Mouse (Mus musculus) lung, embryonic 15.5 days (tissue): ENCODE measurements at regions not wholly inside any gene's neighbourhood (a gene's known extent, or its start where the extent isn't known, plus 50 kb on each side); places are given as distances from the start of the nearest gene placed in this dataset.

Source experiments
- ATAC-seq: fragments of 200-750 bp; cut with Nextera tagmentation; 2 replicates; pipeline ENCODE4 v1.8.0; 2017; ENCODE audit warnings: moderate number of reproducible peaks, borderline replicate concordance; ENCODE audit not compliant: low FRiP score, low TSS enrichment; ENCODE audit errors: extremely low read depth
- H3K27ac ChIP-seq: fragments of 300-500 bp; sonication (generic); 2 replicates; pipeline ENCODE4 v1.5.1; 2015; ENCODE audit warnings: moderate library complexity, mild to moderate bottlenecking, inconsistent platforms
- H3K27me3 ChIP-seq: fragments of 300-500 bp; sonication (generic); 2 replicates; pipeline ENCODE4 v1.6.1; 2015; ENCODE audit warnings: inconsistent platforms
- H3K36me3 ChIP-seq: fragments of 300-500 bp; sonication (generic); 2 replicates; pipeline ENCODE4 v1.6.1; 2015; ENCODE audit warnings: inconsistent platforms
- H3K4me1 ChIP-seq: fragments of 300-500 bp; sonication (generic); 2 replicates; pipeline ENCODE4 v1.6.1; 2015; ENCODE audit warnings: inconsistent platforms
- H3K4me2 ChIP-seq: fragments of 300-500 bp; sonication (generic); 2 replicates; pipeline ENCODE4 v1.6.1; 2015; ENCODE audit warnings: inconsistent platforms, mild to moderate bottlenecking, moderate library complexity
- H3K4me3 ChIP-seq: fragments of 300-500 bp; sonication (generic); 2 replicates; pipeline ENCODE4 v1.5.1; 2015; ENCODE audit warnings: mild to moderate bottlenecking, inconsistent platforms
- H3K9ac ChIP-seq: fragments of 300-500 bp; sonication (generic); 2 replicates; pipeline ENCODE4 v1.6.1; 2015; ENCODE audit warnings: inconsistent platforms
- H3K9me3 ChIP-seq: fragments of 300-500 bp; sonication (generic); 2 replicates; pipeline ENCODE4 v1.6.1; 2016; ENCODE audit warnings: inconsistent platforms
- WGBS: fragments of 180-500 bp; shearing (Covaris S2); methylation state at CpG from one replicate; pipeline ENCODE4 v1.1.7; 2015; 5-methylcytosine and 5-hydroxymethylcytosine counted together

DNA sequence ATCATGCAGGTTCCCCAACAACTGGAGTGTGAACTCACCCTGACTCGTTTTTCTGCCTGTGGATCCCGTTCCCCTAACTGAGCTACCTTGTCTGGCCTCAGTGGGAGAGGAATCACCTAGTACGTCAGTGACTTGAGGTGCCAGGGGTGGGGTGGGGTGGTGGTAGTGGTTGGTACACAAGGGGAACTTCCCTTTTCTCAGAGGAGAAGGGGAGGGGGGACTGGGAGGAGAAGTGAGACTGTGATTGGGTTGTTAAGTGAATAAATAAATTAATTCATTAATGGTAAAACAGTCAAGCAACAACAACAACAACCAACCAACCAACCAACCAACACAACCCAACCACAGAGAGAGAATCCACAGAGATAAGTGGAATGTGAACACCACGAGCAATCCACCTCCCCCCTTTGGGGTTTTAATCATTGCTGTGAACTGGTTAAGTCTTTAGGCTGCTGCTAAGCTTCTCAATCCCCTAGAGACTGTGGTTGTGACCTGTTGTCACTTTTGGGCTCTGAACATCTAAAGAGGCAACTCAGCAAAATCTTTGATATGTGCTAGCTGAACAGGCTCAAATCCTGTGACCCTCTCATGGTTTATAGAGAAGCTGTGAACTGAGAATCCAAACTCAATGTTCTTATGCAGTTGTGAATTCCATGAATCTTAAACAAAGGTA, 111.0 kb upstream of the Fbxo11 start:
- ATAC-seq: no peak
- no peak overlapping the region for H3K4me3 ChIP-seq
- 81% methylated on average over 4 of the region's 4 CpGs for WGBS
- H3K4me2 ChIP-seq: no peak overlapping the region
- H3K4me1 ChIP-seq: peaks cover 14% of the 10 kb centered on the region
- H3K9me3 ChIP-seq: no peaks in the 10 kb centered on the region
- no peaks in the 10 kb centered on the region for H3K36me3 ChIP-seq
- no peaks in the 10 kb centered on the region for H3K27me3 ChIP-seq
- no peak overlapping the region for H3K9ac ChIP-seq
- H3K27ac ChIP-seq: no peak overlapping the region

DNA sequence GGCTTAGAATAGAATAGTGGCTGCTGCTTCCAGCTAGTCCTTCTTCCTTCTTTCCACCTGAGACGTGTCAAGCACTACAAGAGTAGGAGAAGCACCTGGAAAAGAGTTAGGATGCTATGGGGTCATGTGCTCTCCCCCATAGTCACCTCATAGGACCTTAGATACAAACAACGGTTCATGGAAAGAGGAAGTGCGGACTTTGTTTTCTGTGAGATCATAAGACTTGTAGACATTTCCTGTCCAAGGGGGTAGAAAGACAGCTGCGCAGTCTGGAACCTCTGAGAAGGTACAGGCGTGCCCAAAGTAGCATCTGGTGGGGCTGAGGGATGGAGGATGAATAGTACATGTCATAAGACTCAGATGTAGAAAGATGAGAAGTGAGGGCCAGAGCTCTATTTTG, 125.6 kb upstream of the Fbxo11 start:
- no peak overlapping the region for H3K4me3 ChIP-seq
- ATAC-seq: no peak
- H3K9ac ChIP-seq: no peak overlapping the region
- H3K9me3 ChIP-seq: no peaks in the 10 kb centered on the region
- no peaks in the 10 kb centered on the region for H3K4me1 ChIP-seq
- H3K27ac ChIP-seq: no peak overlapping the region
- 69% methylated on average over 5 of the region's 5 CpGs for WGBS
- no peak overlapping the region for H3K4me2 ChIP-seq
- H3K36me3 ChIP-seq: no peaks in the 10 kb centered on the region
- no peaks in the 10 kb centered on the region for H3K27me3 ChIP-seq

DNA sequence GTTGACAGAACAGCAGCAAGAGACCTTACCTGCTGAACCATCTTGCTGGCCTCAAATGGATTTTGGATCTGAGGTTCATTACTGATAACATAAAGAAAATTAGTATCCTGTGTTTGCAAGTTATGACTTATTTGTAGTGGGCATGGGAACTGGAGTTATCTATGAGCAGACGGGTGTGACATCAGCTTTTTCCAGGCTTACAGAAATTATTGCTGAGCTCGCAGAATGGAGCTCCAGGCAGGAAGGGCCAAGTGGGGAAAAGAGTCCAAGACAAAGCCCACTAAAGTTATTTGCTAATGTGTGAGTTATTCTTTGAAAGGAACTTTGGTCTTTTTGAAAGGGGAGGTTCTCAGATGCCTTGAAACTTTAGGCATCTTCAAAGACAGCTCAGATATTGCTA, 126.4 kb upstream of the Fbxo11 start:
- no peak overlapping the region for H3K4me3 ChIP-seq
- no peaks in the 10 kb centered on the region for H3K4me1 ChIP-seq
- no peaks in the 10 kb centered on the region for H3K36me3 ChIP-seq
- H3K9me3 ChIP-seq: no peaks in the 10 kb centered on the region
- no peak overlapping the region for H3K4me2 ChIP-seq
- ATAC-seq: no peak
- H3K27me3 ChIP-seq: no peaks in the 10 kb centered on the region
- H3K9ac ChIP-seq: no peak overlapping the region
- 78% methylated on average over 2 of the region's 2 CpGs for WGBS
- H3K27ac ChIP-seq: no peak overlapping the region

DNA sequence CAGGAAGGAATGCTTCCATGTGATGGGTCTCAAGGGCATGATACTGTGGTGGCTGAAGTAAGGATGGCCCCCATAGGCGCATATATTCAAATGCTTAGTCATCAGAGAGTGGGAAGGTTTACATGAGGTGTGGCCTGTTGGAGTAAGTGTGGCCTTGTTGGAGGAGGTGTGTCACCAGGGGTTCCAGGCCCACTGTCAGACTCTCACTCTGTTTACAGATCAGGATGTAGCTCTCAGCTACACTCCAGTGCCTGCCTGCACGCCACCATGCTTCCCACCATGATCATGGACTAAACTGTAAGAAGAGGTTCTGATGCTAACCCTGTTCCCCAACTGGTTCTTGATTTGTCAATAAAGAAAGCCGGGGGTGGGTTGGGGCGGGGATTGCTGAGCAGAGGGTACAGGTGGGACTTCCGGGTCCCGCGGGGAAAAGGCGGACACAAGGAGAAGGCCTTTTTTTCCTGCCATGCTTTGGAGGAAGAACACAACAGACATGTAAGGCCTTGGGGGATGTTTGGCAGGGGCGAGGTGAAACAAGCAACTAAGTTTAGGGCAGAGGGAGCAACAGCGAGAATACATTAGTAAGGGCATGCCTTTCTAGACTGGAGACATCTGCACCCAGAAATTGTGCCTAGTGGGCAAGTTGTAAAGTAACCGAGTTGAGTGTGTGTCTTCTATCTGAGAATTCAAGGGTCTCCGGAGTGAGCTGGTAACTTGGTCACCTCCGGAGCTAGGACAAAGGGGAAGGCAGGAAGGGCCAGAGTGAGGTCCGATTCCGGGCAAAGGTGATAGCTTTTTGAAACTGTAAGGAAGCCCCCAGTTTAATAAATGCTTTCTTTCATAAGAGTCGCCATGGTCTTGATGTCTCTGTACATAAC, 127.1 kb upstream of the Fbxo11 start:
- Histone ChIP-seq H3K36me3 (no peaks in the 10 kb centered on the region), H3K27me3 (no peaks in the 10 kb centered on the region), H3K9me3 (no peaks in the 10 kb centered on the region), H3K4me2 (no peak overlapping the region), H3K4me1 (no peaks in the 10 kb centered on the region), H3K4me3 (no peak overlapping the region), H3K27ac (no peak overlapping the region), H3K9ac (no peak overlapping the region)
- ATAC-seq: no peak
- 87% methylated on average over 16 of the region's 16 CpGs for WGBS

DNA sequence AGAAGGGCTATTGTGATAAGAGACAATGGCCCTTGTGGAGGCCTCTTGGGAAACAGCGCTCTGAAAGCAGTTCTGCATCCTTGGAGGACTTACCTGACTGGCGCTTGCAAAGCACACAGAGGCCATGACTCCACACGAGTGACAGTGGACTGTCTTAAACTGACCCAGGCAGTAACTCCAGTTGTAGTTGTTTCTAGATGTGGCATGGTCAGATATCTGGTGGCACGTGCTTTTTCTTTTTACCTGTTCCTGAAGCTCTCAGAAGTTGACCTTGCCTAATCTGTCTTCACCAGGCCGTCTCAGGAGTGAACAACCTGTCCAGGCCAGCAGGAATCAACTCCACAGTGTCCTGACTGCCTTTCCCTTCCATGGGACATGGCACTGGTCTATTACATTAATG, 129.6 kb upstream of the Fbxo11 start:
- H3K36me3 ChIP-seq: no peaks in the 10 kb centered on the region
- H3K4me1 ChIP-seq: no peaks in the 10 kb centered on the region
- WGBS: 72% methylated on average over 5 of the region's 5 CpGs
- no peak for ATAC-seq
- H3K27me3 ChIP-seq: no peaks in the 10 kb centered on the region
- H3K9me3 ChIP-seq: no peaks in the 10 kb centered on the region
- no peak overlapping the region for H3K4me3 ChIP-seq
- H3K27ac ChIP-seq: no peak overlapping the region
- H3K9ac ChIP-seq: no peak overlapping the region
- H3K4me2 ChIP-seq: no peak overlapping the region

DNA sequence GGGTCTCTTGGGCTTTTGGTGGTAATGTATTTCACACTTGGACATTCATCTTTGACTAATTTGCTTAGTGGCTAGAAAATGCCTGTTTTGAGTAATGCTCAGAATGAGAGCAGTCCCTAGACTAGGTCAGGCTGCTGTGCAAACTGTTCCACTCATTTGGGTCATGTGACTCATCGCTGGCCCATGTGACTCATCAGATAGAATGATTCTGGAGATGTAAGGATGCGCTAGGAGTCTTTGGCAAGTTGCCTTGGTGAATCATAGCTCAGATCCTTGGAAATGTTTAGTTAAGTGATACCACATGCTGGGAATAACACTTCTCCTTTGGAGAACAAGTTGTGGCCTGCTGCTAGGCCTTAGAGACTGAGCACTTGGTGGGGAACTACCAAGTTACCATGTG, 130.2 kb upstream of the Fbxo11 start:
- Histone ChIP-seq H3K27ac (no peak overlapping the region), H3K4me3 (no peak overlapping the region), H3K9me3 (no peaks in the 10 kb centered on the region), H3K27me3 (no peaks in the 10 kb centered on the region), H3K36me3 (no peaks in the 10 kb centered on the region), H3K4me2 (no peak overlapping the region), H3K4me1 (no peaks in the 10 kb centered on the region), H3K9ac (no peak overlapping the region)
- WGBS: 77% methylated on average over 2 of the region's 2 CpGs
- ATAC-seq: no peak

DNA sequence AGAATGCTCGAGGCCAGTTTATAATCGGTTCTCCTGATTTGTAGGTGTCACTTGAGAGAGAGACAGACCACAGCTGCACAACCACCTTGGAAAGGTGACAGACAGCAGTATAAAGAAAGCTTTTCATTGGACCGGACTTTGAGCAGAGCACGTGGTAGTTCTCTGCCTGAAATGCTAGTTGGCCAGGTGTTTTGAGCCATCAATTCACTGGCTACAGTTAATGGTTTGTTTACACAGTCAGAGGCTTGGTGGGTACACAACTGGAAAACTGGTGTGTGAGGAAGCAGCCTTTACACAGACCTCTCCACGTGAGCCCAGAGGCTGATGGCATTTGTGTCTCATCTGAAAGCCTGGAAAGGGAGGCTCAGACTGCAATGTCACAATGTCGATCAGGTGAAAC, 130.8 kb upstream of the Fbxo11 start:
- Histone ChIP-seq H3K36me3 (no peaks in the 10 kb centered on the region), H3K9me3 (no peaks in the 10 kb centered on the region), H3K27me3 (no peaks in the 10 kb centered on the region), H3K9ac (no peak overlapping the region), H3K4me2 (no peak overlapping the region), H3K27ac (no peak overlapping the region), H3K4me1 (no peaks in the 10 kb centered on the region), H3K4me3 (no peak overlapping the region)
- WGBS: 63% methylated on average over 6 of the region's 6 CpGs
- no peak for ATAC-seq

DNA sequence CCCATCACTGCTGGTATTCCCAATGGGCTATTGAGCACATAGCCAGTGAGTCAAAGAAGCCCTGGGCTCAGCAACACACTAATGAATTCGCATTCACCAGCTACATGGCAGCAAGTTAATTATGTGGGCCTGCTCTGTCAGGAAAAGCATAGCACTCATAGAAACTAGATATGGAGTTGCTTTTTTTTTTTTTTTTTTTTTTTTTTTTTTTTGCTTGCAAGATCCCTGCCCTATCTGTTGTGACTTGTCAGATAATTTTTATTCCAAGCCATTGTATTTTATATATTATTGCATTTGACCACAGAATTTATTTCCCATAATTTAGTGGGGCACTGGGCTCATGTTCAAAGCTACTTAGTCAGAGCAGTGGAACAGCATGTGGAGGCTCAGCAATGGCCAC, 131.2 kb upstream of the Fbxo11 start:
- Histone ChIP-seq H3K4me2 (no peak overlapping the region), H3K36me3 (no peaks in the 10 kb centered on the region), H3K4me1 (no peaks in the 10 kb centered on the region), H3K4me3 (no peak overlapping the region), H3K27me3 (no peaks in the 10 kb centered on the region), H3K9ac (no peak overlapping the region), H3K27ac (no peak overlapping the region), H3K9me3 (no peaks in the 10 kb centered on the region)
- ATAC-seq: no peak
- 83% methylated on average over 1 of the region's 1 CpGs for WGBS

DNA sequence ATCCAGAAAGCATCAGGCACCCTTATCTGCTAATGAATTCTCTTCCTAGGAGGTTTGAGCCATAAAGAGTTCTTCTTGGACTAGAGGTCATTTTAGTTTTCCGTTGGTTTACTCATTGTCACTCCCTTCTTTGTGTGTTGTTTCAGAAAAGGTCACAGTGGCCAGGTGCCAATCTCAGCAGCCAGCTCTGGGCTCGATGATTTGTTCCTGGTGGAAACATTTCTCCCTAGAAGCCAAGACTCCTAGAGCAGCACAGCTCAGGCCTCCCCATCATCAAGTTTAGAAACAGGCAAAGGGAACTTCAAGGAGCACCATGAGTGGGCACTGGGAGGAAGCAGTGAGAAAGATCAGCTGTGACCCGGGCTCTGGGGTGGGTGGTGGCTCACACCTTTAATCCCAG, 132.3 kb upstream of the Fbxo11 start:
- no peak overlapping the region for H3K4me2 ChIP-seq
- no peaks in the 10 kb centered on the region for H3K4me1 ChIP-seq
- H3K27ac ChIP-seq: no peak overlapping the region
- H3K9ac ChIP-seq: no peak overlapping the region
- no peaks in the 10 kb centered on the region for H3K36me3 ChIP-seq
- no peaks in the 10 kb centered on the region for H3K27me3 ChIP-seq
- 35% methylated on average over 3 of the region's 3 CpGs for WGBS
- no peak for ATAC-seq
- no peak overlapping the region for H3K4me3 ChIP-seq
- H3K9me3 ChIP-seq: no peaks in the 10 kb centered on the region

DNA sequence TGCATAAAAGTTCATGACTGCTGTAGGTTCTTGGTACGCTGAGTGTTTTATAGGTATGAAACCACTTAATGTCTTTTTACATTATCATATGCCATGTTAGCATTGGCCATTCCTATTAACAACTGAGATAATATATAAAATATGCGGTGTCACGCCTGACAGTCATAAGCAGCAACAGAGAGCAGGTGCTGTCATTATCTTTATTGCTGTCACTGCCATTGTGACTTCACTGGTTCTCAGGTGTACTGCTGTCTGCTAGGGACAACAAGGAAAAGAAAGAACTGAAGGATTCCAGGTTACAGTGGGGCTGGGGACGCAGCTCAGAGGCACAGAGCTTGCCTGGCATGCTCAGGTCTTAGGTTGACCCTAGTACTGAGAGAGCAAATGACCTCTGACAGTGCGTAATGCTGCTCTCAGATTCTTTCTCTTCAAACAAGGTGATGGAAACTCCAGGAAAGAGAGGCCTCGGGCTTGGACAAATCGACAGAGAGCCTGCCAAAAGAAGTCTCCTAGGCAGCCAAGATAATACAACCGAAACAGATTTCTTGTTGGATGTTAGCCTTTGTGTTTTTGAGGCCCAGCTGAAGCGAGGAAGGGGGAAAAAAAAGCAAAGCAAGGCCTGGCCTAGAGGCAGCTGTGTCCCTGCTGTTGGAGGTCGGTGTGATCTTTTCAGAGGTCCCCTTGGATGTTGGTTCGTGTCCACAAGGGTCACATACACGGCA, 136.3 kb upstream of the Fbxo11 start:
- 72% methylated on average over 12 of the region's 12 CpGs for WGBS
- no peak for ATAC-seq

DNA sequence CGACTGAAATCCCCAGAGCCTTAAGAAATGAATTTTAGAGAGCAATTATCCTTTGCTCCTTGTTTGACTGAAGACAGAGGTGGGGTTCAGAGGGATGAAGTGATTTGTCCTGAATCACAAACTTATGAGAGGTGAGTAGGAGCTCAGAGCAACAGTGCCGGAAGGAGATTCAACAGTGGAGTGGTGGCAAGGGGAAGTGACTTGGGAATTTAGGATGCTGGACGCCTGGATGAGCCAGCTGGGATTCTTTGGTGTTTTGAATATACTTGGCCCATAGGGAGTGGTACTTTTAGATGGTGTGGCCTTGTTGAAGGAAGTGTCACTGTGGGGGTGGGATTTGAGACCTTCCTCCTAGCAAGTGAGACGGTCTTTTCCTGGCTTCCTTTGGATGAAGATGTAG, 137.1 kb upstream of the Fbxo11 start:
- ATAC-seq: no peak
- WGBS: 82% methylated on average over 4 of the region's 4 CpGs
- H3K27me3 ChIP-seq: no peaks in the 10 kb centered on the region
- no peak overlapping the region for H3K27ac ChIP-seq
- H3K36me3 ChIP-seq: no peaks in the 10 kb centered on the region
- no peaks in the 10 kb centered on the region for H3K9me3 ChIP-seq
- no peak overlapping the region for H3K9ac ChIP-seq
- H3K4me3 ChIP-seq: no peak overlapping the region
- H3K4me1 ChIP-seq: no peaks in the 10 kb centered on the region
- no peak overlapping the region for H3K4me2 ChIP-seq

More for the DNA sequence above, 136.3 kb upstream of the Fbxo11 start:
- Histone ChIP-seq H3K4me2 (no peak overlapping the region), H3K36me3 (no peaks in the 10 kb centered on the region), H3K4me1 (no peaks in the 10 kb centered on the region), H3K9ac (no peak overlapping the region), H3K27ac (no peak overlapping the region), H3K4me3 (no peak overlapping the region), H3K27me3 (no peaks in the 10 kb centered on the region), H3K9me3 (no peaks in the 10 kb centered on the region)

DNA sequence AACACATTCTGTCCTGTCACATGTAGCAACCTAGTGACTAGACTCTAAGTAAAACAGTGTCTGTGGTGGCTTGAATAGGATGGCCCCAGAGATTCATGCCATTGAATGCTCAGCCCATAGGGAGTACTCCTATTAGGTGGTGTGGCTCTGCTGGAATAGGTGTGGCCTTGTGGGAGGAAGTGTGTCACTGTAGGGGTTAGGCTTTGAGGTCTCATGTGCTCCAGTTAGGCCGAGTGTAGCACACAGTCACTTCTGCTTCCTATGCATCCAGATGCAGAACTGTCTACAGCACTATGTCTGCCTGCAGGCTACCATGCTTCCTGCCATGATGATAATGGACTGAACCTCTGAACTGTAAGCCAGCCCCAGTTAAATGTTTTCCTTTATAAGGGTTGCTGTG, 144.5 kb upstream of the Fbxo11 start:
- H3K36me3 ChIP-seq: no peaks in the 10 kb centered on the region
- no peak overlapping the region for H3K4me3 ChIP-seq
- H3K27me3 ChIP-seq: no peaks in the 10 kb centered on the region
- 70% methylated on average over 1 of the region's 1 CpGs for WGBS
- no peak overlapping the region for H3K9ac ChIP-seq
- no peak overlapping the region for H3K4me2 ChIP-seq
- no peaks in the 10 kb centered on the region for H3K9me3 ChIP-seq
- no peaks in the 10 kb centered on the region for H3K4me1 ChIP-seq
- no peak for ATAC-seq
- no peak overlapping the region for H3K27ac ChIP-seq
